Mouse (Mus musculus): ENCODE measurements at regions not wholly inside any gene's neighbourhood (a gene's known extent, or its start where the extent isn't known, plus 50 kb on each side); places are given as distances from the start of the nearest gene placed in this dataset.
A peak's percentile ranks its signal among the peaks of the same experiment; 100 is the strongest.

- Histone ChIP-seq H3K36me3 (ENCODE audit: control insufficient read depth, insufficient read depth, low read length) (no peaks in the 10 kb centered on the region), H3K4me1 (ENCODE audit: control insufficient read depth, insufficient read depth, low read length) (no peaks in the 10 kb centered on the region), H3K27ac (ENCODE audit: control insufficient read depth, insufficient read depth, low read depth, low read length) (no peak overlapping the region), H3K4me3 (ENCODE audit: control insufficient read depth, low read depth, low read length) (no peak overlapping the region), H3K27me3 (ENCODE audit: control insufficient read depth, insufficient read depth, low read length) (no peaks in the 10 kb centered on the region)
- peak; percentile 44; the same call in 1 of the 2 replicates for TF ChIP-seq CTCF (IDR thresholded peaks at IDR 0.05; ENCODE audit: control insufficient read depth, insufficient read depth, insufficient replicate concordance, low read depth, low read length)
- no peak for TF ChIP-seq POLR2A (IDR thresholded peaks at IDR 0.05; ENCODE audit: control insufficient read depth, low read depth, low read length)
Measured at GRCm38 (mm10) chr13:93243076-93243475, 50.9 kb upstream of the Tent2 start.

DNA sequence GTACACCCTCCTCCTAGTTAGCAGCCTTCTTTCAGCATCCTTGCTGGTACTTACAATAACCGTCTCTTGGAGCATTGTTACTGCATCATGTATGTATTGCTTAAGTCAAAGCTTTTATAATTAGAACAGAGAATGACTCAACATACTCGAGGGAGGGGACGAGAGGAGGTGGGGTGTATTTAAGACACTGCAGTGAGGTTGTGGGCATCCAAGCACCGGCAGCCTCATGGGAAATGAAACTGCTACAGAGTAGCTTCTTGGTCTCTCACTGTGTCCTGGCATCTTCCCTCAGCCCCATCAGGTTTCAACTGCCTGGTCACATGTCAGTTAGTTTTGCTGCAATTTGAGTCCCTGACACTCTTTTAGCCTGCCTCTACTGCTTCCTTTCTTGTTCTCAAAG is 50.7 kb upstream of the Homer1 start:
- no peak overlapping the region for H3K27ac ChIP-seq (ENCODE audit: control insufficient read depth, insufficient read depth, low read depth, low read length)
- H3K4me3 ChIP-seq (ENCODE audit: control insufficient read depth, low read depth, low read length) = no peak overlapping the region
- no peaks in the 10 kb centered on the region for H3K27me3 ChIP-seq (ENCODE audit: control insufficient read depth, insufficient read depth, low read length)
- no peaks in the 10 kb centered on the region for H3K36me3 ChIP-seq (ENCODE audit: control insufficient read depth, insufficient read depth, low read length)
- H3K4me1 ChIP-seq (ENCODE audit: control insufficient read depth, insufficient read depth, low read length) = no peaks in the 10 kb centered on the region
- TF ChIP-seq CTCF (IDR thresholded peaks at IDR 0.05; ENCODE audit: control insufficient read depth, insufficient read depth, insufficient replicate concordance, low read depth, low read length) (no peak), POLR2A (IDR thresholded peaks at IDR 0.05; ENCODE audit: control insufficient read depth, low read depth, low read length) (no peak)

Measured in testis, adult 2 months (tissue).